8 mouse cellular contexts compared by ENCODE assay signal in genomic region chr9:61375802-61376561, GRCm38 (mm10). TPM values are rescaled to one million over a fixed set of nuclear protein-coding genes. Genes with fewer than 3 reads are reported as not detected.
DNase-seq lines count a peak whose midpoint lies in the region; ATAC-seq and TF ChIP-seq lines count a peak whose summit lies in the region.

No protein-coding gene starts in this region.

- TF ChIP-seq CTCF in lung, embryonic 14.5 days (IDR thresholded peaks at IDR 0.05; ENCODE audit: low read depth): no peak
- TF ChIP-seq CTCF in intestine, postnatal 0 days (IDR thresholded peaks at IDR 0.05; ENCODE audit: low read depth): no peak

- H3K27ac ChIP-seq in lung, embryonic 14.5 days (ENCODE audit: low read depth): no peak overlapping the region
- peak overlapping the region; percentile 63 for H3K27ac ChIP-seq in embryonic facial prominence, embryonic 15.5 days (replicated peaks)
- peak overlapping the region; percentile 29; the same call in 1 of the 2 replicates for H3K27ac ChIP-seq in intestine, postnatal 0 days (ENCODE audit: low read depth, low read length)
- H3K27ac ChIP-seq in neural tube, embryonic 12.5 days: no peak overlapping the region

- ATAC-seq in lung, embryonic 14.5 days (ENCODE audit: insufficient read depth): no peak
- ATAC-seq in embryonic facial prominence, embryonic 15.5 days (ENCODE audit: insufficient number of reproducible peaks, low FRiP score, low TSS enrichment, low read depth): no peak
- no peak for ATAC-seq in intestine, postnatal 0 days
- no peak for ATAC-seq in neural tube, embryonic 12.5 days (ENCODE audit: low FRiP score, low read depth)

- peaks cover 52% of the 10 kb centered on the region for H3K4me1 ChIP-seq in lung, embryonic 14.5 days (ENCODE audit: insufficient read depth)
- peaks cover 77% of the 10 kb centered on the region for H3K4me1 ChIP-seq in embryonic facial prominence, embryonic 15.5 days
- H3K4me1 ChIP-seq in intestine, postnatal 0 days (replicated peaks; ENCODE audit: control insufficient read depth, insufficient read depth, low read length): peaks cover 41% of the 10 kb centered on the region
- peaks cover 76% of the 10 kb centered on the region for H3K4me1 ChIP-seq in neural tube, embryonic 12.5 days

- H3K4me2 ChIP-seq in lung, embryonic 14.5 days: peak overlapping the region; percentile 99
- H3K4me2 ChIP-seq in embryonic facial prominence, embryonic 15.5 days (replicated peaks): peak overlapping the region; percentile 85
- peak overlapping the region; percentile 96 for H3K4me2 ChIP-seq in intestine, postnatal 0 days (replicated peaks; ENCODE audit: low read depth)
- peak overlapping the region; percentile 93 for H3K4me2 ChIP-seq in neural tube, embryonic 12.5 days (replicated peaks)

- 41% methylated on average over 11 of the region's 11 CpGs for WGBS in lung, embryonic 14.5 days
- 29% methylated on average over 11 of the region's 11 CpGs for WGBS in embryonic facial prominence, embryonic 15.5 days
- WGBS in intestine, postnatal 0 days: 39% methylated on average over 11 of the region's 11 CpGs
- WGBS in neural tube, embryonic 12.5 days: 41% methylated on average over 11 of the region's 11 CpGs

- H3K4me3 ChIP-seq in lung, embryonic 14.5 days (ENCODE audit: low read depth, low read length): 0 out of 2 replicates have a peak overlapping the region, but pooled peaks have one; percentile 93
- H3K4me3 ChIP-seq in embryonic facial prominence, embryonic 15.5 days (replicated peaks): peak overlapping the region; percentile 86
- H3K4me3 ChIP-seq in intestine, postnatal 0 days (ENCODE audit: low read depth, low read length): no peak overlapping the region
- peak overlapping the region; percentile 29 for H3K4me3 ChIP-seq in neural tube, embryonic 12.5 days

- H3K9me3 ChIP-seq in lung, embryonic 14.5 days (ENCODE audit: low read depth, low read length): no peaks in the 10 kb centered on the region
- no peaks in the 10 kb centered on the region for H3K9me3 ChIP-seq in embryonic facial prominence, embryonic 15.5 days (replicated peaks)
- no peaks in the 10 kb centered on the region for H3K9me3 ChIP-seq in intestine, postnatal 0 days (ENCODE audit: control insufficient read depth)
- H3K9me3 ChIP-seq in neural tube, embryonic 12.5 days: no peaks in the 10 kb centered on the region

- H3K9ac ChIP-seq in lung, embryonic 14.5 days: peak overlapping the region; percentile 16
- no peak overlapping the region for H3K9ac ChIP-seq in embryonic facial prominence, embryonic 15.5 days
- no peak overlapping the region for H3K9ac ChIP-seq in intestine, postnatal 0 days (ENCODE audit: low read depth, low read length)
- H3K9ac ChIP-seq in neural tube, embryonic 12.5 days: peak overlapping the region; percentile 53

- peaks cover 54% of the 10 kb centered on the region for H3K36me3 ChIP-seq in lung, embryonic 14.5 days (ENCODE audit: insufficient read depth)
- peaks cover 10% of the 10 kb centered on the region; the same call in 1 of the 2 replicates for H3K36me3 ChIP-seq in embryonic facial prominence, embryonic 15.5 days
- peaks cover 16% of the 10 kb centered on the region for H3K36me3 ChIP-seq in intestine, postnatal 0 days (ENCODE audit: control insufficient read depth, insufficient read depth)
- peaks cover 16% of the 10 kb centered on the region; the same call in 1 of the 2 replicates for H3K36me3 ChIP-seq in neural tube, embryonic 12.5 days

- no peak for DNase-seq in lung, embryonic 14.5 days
- DNase-seq in lung, postnatal 4 days: no peak
- DNase-seq in cerebellum, adult 9-11 months: no peak
- DNase-seq in frontal cortex, adult 2 months (ENCODE audit: extremely low spot score in 1 of 2, low spot score in 1 of 2): no peak
- no peak for DNase-seq in thymus, postnatal 4 days

- no peaks in the 10 kb centered on the region for H3K27me3 ChIP-seq in lung, embryonic 14.5 days (ENCODE audit: insufficient read depth, low read length)
- H3K27me3 ChIP-seq in embryonic facial prominence, embryonic 15.5 days: no peaks in the 10 kb centered on the region
- H3K27me3 ChIP-seq in intestine, postnatal 0 days (replicated peaks; ENCODE audit: control insufficient read depth, insufficient read depth, low read length): no peaks in the 10 kb centered on the region
- H3K27me3 ChIP-seq in neural tube, embryonic 12.5 days (replicated peaks): no peaks in the 10 kb centered on the region

RNA-seq across cellular contexts. Expression of gene Tle3, which starts 3.8 kb away (rescaled TPM):
- 28.7 and 32.5 TPM in 2 replicates for polyA plus RNA-seq in lung, embryonic 14.5 days (2014; fragmentation: Nextera tagmentation; extraction: Ambion mirVana)
- polyA plus RNA-seq in embryonic facial prominence, embryonic 15.5 days (2015; fragmentation: Nextera tagmentation; extraction: Ambion mirVana): 35.3 and 36.0 TPM in 2 replicates
- 24.3 and 28.6 TPM in 2 replicates for polyA plus RNA-seq in intestine, postnatal 0 days (2015; fragmentation: Nextera tagmentation; extraction: Ambion mirVana)
- 55.5 and 58.7 TPM in 2 replicates for polyA plus RNA-seq in neural tube, embryonic 12.5 days (2016; fragmentation: Nextera tagmentation; extraction: Ambion mirVana)
- polyA plus RNA-seq in frontal cortex, adult 2 months (2012; rRNA removed): 48.1 and 53.7 TPM in 2 replicates

Comparison
In these comparisons a context has a peak if more than half of its experiments do, and no peak if none do; other contexts are left out.
1. H3K27ac ChIP-seq: peak in embryonic facial prominence, embryonic 15.5 days (single experiment) and intestine, postnatal 0 days (single experiment); none in lung, embryonic 14.5 days (single experiment) and neural tube, embryonic 12.5 days (single experiment).
2. H3K9ac ChIP-seq: peak in lung, embryonic 14.5 days (single experiment) and neural tube, embryonic 12.5 days (single experiment); none in embryonic facial prominence, embryonic 15.5 days (single experiment) and intestine, postnatal 0 days (single experiment).
3. Peak in every context shown above with its lines, with median percentiles within 50 percentile points of each other: H3K4me2 ChIP-seq.